Mouse (Mus musculus) embryonic fibroblast, embryonic 13.5 days (primary cell): ENCODE results near the gene Cacna1d.

ENCODE experiments used
- CTCF ChIP-seq: IDR thresholded peaks from 2 replicates; pipeline ENCODE4 v1.5.1; 2011; ENCODE audit warnings: mild to moderate bottlenecking, control low read depth, low read length, moderate library complexity, borderline replicate concordance; ENCODE audit not compliant: insufficient read depth
- POLR2A ChIP-seq: IDR thresholded peaks from 2 replicates; pipeline ENCODE4 v1.6.1; 2011; ENCODE audit warnings: low read depth, mild to moderate bottlenecking, control low read depth, low read length, moderate library complexity

- TF ChIP-seq CTCF, result no peak
- no peak for TF ChIP-seq POLR2A
Observed at GRCm38 (mm10) chr14:30039413-30039812, 451.8 kb downstream of the Cacna1d start.
